Mouse (Mus musculus) liver, embryonic 12.5 days (tissue): Measurements from ENCODE around the gene Snx18. TPM values are rescaled to one million over a fixed set of nuclear protein-coding genes. Genes with fewer than 3 reads are reported as not detected.

Experiments
- ATAC-seq: fragments of 200-750 bp; cut with Nextera tagmentation; 2 replicates; pipeline ENCODE4 v1.8.0; 2017; ENCODE audit warnings: moderate number of reproducible peaks, mild to moderate bottlenecking, moderate library complexity
- H3K27ac ChIP-seq: fragments of 300-500 bp; sonication (generic); 2 replicates; pipeline ENCODE4 v1.5.1; 2016; ENCODE audit warnings: mild to moderate bottlenecking
- H3K27me3 ChIP-seq: fragments of 300-500 bp; sonication (generic); replicated peaks from 2 replicates; pipeline ENCODE4 v1.6.1; 2016; ENCODE audit warnings: mild to moderate bottlenecking, moderate library complexity
- H3K36me3 ChIP-seq: fragments of 300-500 bp; sonication (generic); 2 replicates; pipeline ENCODE4 v1.6.1; 2016; ENCODE audit warnings: mild to moderate bottlenecking, moderate library complexity
- H3K4me1 ChIP-seq: fragments of 300-500 bp; sonication (generic); 2 replicates; pipeline ENCODE4 v1.6.1; 2016
- H3K4me2 ChIP-seq: fragments of 300-500 bp; sonication (generic); 2 replicates; pipeline ENCODE4 v1.6.1; 2016; ENCODE audit warnings: mild to moderate bottlenecking, moderate library complexity
- H3K4me3 ChIP-seq: fragments of 300-500 bp; sonication (generic); 2 replicates; pipeline ENCODE4 v1.5.1; 2016; ENCODE audit warnings: mild to moderate bottlenecking, moderate library complexity
- H3K9ac ChIP-seq: fragments of 300-500 bp; sonication (generic); 2 replicates; pipeline ENCODE4 v1.6.1; 2016; ENCODE audit warnings: mild to moderate bottlenecking, moderate library complexity
- H3K9me3 ChIP-seq: fragments of 300-500 bp; sonication (generic); replicated peaks from 2 replicates; pipeline ENCODE4 v1.6.1; 2016; ENCODE audit warnings: mild to moderate bottlenecking, moderate library complexity
- WGBS: fragments of 180-500 bp; shearing (Covaris S2); methylation state at CpG from one replicate; pipeline ENCODE4 v1.1.7; 2016; ENCODE audit not compliant: insufficient replicate concordance; 5-methylcytosine and 5-hydroxymethylcytosine counted together
- polyA plus RNA-seq: library from polyadenylated mRNA; unstranded; fragments of >200 nt; fragmentation: Nextera tagmentation; extraction: Ambion mirVana; gene quantifications from 2 replicates; pipeline ENCODE4 v1.2.1, GENCODE M21; 2016

Gene Snx18
- polyA plus RNA-seq, 1 experiment from 2014 or later = 12.3 TPM

GRCm38 (mm10) chr13:113634732-113635481, 16.5 kb upstream of the Snx18 start:
- H3K4me2 ChIP-seq = no peak overlapping the region
- H3K27ac ChIP-seq = no peak overlapping the region
- no peak overlapping the region for H3K9ac ChIP-seq
- no peaks in the 10 kb centered on the region for H3K9me3 ChIP-seq
- H3K4me3 ChIP-seq = no peak overlapping the region
- 64% methylated on average over 15 of the region's 15 CpGs for WGBS
- H3K4me1 ChIP-seq = peaks cover 25% of the 10 kb centered on the region; the same call in 1 of the 2 replicates
- H3K36me3 ChIP-seq = no peaks in the 10 kb centered on the region
- ATAC-seq = 0 out of 2 replicates have a peak, but pooled peaks have one; percentile 28
- H3K27me3 ChIP-seq = no peaks in the 10 kb centered on the region

DNA sequence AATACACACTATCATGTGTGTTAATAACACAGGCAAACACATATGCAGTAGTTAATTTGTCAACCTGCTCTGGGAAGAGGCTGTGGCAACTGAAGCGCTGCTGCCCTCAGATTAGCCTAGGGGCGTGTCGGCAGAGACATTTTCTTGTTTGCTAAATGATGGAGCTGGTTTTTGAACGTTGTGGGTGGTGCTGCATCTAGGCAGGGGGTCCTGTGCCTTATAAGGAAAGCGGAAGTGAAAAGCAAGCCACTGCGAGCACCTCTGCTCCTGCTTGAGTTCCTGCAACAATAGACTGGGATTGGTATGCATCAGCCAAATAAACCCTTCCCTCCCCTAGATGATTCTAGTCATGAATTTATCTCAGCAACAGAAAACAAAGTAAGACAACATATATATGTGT, 14.1 kb upstream of the Snx18 start:
- ATAC-seq = peak; percentile 20; the same call in 1 of the 2 replicates

DNA sequence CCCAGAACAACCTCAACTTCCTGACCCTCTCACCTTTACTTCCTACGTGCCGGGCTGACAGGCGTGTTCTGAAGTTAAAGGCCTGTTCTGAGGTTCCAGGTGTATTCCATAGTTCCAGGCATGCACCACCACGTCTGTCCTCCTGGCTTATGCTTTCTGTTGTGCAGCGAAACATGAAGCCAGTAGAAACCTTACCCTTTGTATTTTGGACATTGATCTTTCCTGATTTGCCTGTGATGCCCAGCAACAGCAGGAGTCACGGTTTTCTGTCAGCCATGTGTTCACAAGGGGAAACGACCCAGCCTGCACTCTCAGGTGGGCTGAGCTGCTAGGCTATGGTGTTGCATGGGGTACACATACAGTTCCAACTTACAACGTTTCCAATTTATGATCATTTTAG, 9.2 kb upstream of the Snx18 start:
- no peak overlapping the region for H3K27ac ChIP-seq

More for the DNA sequence above, 14.1 kb upstream of the Snx18 start:
- Histone ChIP-seq H3K9ac (no peak overlapping the region), H3K36me3 (no peaks in the 10 kb centered on the region), H3K4me1 (peaks cover 25% of the 10 kb centered on the region; the same call in 1 of the 2 replicates), H3K4me2 (no peak overlapping the region), H3K27ac (no peak overlapping the region), H3K4me3 (no peak overlapping the region), H3K27me3 (no peaks in the 10 kb centered on the region), H3K9me3 (no peaks in the 10 kb centered on the region)
- 30% methylated on average over 6 of the region's 6 CpGs for WGBS

DNA sequence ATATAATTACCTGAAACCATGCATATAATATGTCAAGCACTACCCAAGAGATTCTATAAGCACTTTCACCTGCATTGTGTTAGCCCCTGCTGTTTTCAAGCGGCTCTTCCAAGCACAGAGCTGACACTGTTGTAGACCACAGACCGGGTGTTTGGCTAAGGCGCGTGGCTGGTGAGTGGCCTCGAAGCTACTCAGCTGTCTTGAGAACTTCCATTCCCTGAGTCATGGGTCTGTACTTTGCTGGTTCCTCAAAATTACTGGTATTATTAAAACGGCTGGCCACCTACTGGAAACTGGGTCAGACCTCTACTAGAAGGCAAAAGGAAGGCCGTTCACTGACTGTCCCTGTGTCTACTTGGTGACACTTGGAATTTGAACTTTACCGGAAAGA, 4.5 kb upstream of the Snx18 start:
- 52% methylated on average over 8 of the region's 8 CpGs for WGBS
- no peak overlapping the region for H3K9ac ChIP-seq
- no peaks in the 10 kb centered on the region for H3K36me3 ChIP-seq
- H3K4me1 ChIP-seq = peaks cover 9% of the 10 kb centered on the region
- ATAC-seq = no peak
- no peak overlapping the region for H3K27ac ChIP-seq
- H3K4me2 ChIP-seq = no peak overlapping the region
- no peak overlapping the region for H3K4me3 ChIP-seq
- no peaks in the 10 kb centered on the region for H3K9me3 ChIP-seq
- H3K27me3 ChIP-seq = 0 out of 2 replicates have a peak, but pooled peaks cover 2% of the 10 kb centered on the region

More for the DNA sequence above, 9.2 kb upstream of the Snx18 start:
- Histone ChIP-seq H3K4me2 (no peak overlapping the region), H3K9me3 (no peaks in the 10 kb centered on the region), H3K4me3 (no peak overlapping the region), H3K4me1 (peaks cover 7% of the 10 kb centered on the region; the same call in 1 of the 2 replicates), H3K27me3 (no peaks in the 10 kb centered on the region), H3K36me3 (no peaks in the 10 kb centered on the region), H3K9ac (no peak overlapping the region)
- WGBS = 71% methylated on average over 8 of the region's 8 CpGs
- no peak for ATAC-seq

GRCm38 (mm10) chr13:113622122-113622864, 3.9 kb upstream of the Snx18 start:
- H3K4me1 ChIP-seq = peaks cover 15% of the 10 kb centered on the region
- H3K4me2 ChIP-seq = no peak overlapping the region
- no peak overlapping the region for H3K27ac ChIP-seq
- H3K27me3 ChIP-seq = peaks cover 8% of the 10 kb centered on the region
- no peak overlapping the region for H3K4me3 ChIP-seq
- H3K9me3 ChIP-seq = no peaks in the 10 kb centered on the region
- no peaks in the 10 kb centered on the region for H3K36me3 ChIP-seq
- WGBS = 66% methylated on average over 11 of the region's 11 CpGs
- no peak for ATAC-seq
- H3K9ac ChIP-seq = no peak overlapping the region

DNA sequence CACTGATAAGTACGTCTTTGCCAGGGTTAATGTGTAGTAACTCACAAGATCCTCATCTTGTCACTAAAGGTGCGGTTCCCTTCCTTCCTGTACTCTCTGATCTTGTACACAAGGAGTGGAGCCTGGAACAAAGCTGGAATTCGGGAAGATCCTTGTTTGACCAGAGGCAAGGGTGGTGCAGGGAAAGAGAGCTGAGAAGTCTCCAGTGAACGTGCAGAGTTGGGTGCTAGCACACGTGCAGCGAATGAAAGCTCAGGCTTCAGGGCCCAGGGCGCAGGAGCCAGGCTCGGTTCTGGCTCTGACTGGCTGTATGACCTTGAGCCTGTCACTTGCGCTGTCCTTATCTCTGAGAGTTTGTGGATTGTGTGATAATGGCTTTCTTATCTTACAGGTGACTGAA, 639 bp upstream of the Snx18 start:
- Histone ChIP-seq H3K27me3 (peaks cover 15% of the 10 kb centered on the region), H3K27ac (no peak overlapping the region), H3K9ac (no peak overlapping the region), H3K4me2 (no peak overlapping the region), H3K4me1 (peaks cover 46% of the 10 kb centered on the region), H3K9me3 (no peaks in the 10 kb centered on the region), H3K36me3 (peaks cover 6% of the 10 kb centered on the region; the same call in 1 of the 2 replicates), H3K4me3 (no peak overlapping the region)
- ATAC-seq = no peak
- 56% methylated on average over 9 of the region's 9 CpGs for WGBS

GRCm38 (mm10) chr13:113617338-113617890, 950 bp downstream of the Snx18 start:
- WGBS = 10% methylated on average over 49 of the region's 49 CpGs
- Histone ChIP-seq H3K27ac (no peak overlapping the region), H3K4me2 (peak overlapping the region; percentile 99), H3K4me1 (peaks cover 62% of the 10 kb centered on the region), H3K36me3 (peaks cover 13% of the 10 kb centered on the region), H3K9me3 (no peaks in the 10 kb centered on the region), H3K9ac (peak overlapping the region; percentile 81), H3K27me3 (peaks cover 15% of the 10 kb centered on the region), H3K4me3 (peak overlapping the region; percentile 74)
- ATAC-seq = no peak

DNA sequence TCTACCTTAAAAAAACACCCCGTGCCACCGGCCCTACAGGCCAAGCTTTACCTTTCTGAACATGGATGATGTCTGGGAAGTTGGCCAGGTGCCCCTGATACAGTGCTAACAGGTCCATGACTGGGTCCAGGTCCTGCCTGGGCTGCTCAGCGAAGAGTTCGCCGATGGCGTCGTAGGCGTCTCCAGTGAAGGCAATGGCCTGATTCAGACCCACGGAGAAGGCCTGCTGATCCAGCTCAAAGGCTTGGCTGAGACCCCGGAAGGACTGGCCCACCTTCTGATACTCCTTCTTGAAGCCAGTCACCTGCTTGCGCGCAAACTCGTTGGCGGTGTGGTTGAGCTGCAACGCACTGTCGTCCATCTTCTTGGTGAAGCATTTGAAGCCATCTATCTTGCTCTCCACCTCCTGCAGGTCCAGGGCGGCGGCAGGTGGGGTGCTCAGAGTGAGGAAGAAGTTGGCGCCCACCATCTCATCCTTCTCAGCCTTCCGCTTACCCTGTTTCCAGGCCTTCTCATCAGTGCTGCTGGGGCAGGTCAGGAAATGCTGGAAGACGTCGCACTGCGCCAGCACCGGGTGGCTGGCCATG, 1.5 kb downstream of the Snx18 start:
- Histone ChIP-seq H3K4me2 (peak overlapping the region; percentile 99), H3K4me3 (peak overlapping the region; percentile 74), H3K9ac (peak overlapping the region; percentile 81), H3K4me1 (peaks cover 68% of the 10 kb centered on the region), H3K27ac (no peak overlapping the region), H3K9me3 (no peaks in the 10 kb centered on the region), H3K36me3 (peaks cover 18% of the 10 kb centered on the region), H3K27me3 (peaks cover 15% of the 10 kb centered on the region)
- 62% methylated on average over 24 of the region's 24 CpGs for WGBS
- no peak for ATAC-seq

- Histone ChIP-seq H3K9me3 (no peaks in the 10 kb centered on the region), H3K4me2 (peak overlapping the region; percentile 99), H3K27ac (peak overlapping the region; percentile 33; the same call in 1 of the 2 replicates), H3K4me1 (peaks cover 75% of the 10 kb centered on the region), H3K4me3 (peak overlapping the region; percentile 74), H3K27me3 (peaks cover 15% of the 10 kb centered on the region), H3K9ac (peak overlapping the region; percentile 81), H3K36me3 (peaks cover 23% of the 10 kb centered on the region)
- ATAC-seq = no peak
- WGBS = 20% methylated on average over 8 of the region's 8 CpGs
Observed at GRCm38 (mm10) chr13:113615971-113616671, 2.2 kb downstream of the Snx18 start.

DNA sequence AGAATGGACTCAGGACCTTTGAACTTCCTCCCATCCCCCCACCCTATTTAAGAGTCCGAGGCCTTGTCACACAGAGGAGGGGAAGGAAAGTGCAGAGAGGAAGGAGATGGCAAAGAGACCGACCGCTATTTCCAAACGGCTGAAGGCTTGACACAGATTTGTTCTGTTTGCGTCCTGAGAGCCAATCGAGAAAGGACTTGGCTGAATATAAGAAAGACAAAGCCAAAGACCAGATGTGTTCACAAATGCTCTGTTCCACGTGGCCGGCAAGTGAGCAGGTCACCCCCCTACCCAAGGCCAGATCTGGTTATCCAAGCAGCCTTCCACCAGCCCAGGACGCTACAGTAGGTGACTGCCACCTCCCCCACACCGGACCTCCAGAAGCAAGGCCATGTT, 2.8 kb downstream of the Snx18 start:
- ATAC-seq = no peak
- WGBS = 2% methylated on average over 10 of the region's 10 CpGs
- Histone ChIP-seq H3K4me1 (peaks cover 81% of the 10 kb centered on the region), H3K27ac (peak overlapping the region; percentile 33; the same call in 1 of the 2 replicates), H3K36me3 (peaks cover 24% of the 10 kb centered on the region), H3K9ac (peak overlapping the region; percentile 81; the same call in 1 of the 2 replicates), H3K27me3 (peaks cover 15% of the 10 kb centered on the region), H3K4me2 (peak overlapping the region; percentile 99), H3K9me3 (no peaks in the 10 kb centered on the region), H3K4me3 (peak overlapping the region; percentile 74)
